ENCODE assay signal across 17 mouse cellular contexts in the genomic region with DNA sequence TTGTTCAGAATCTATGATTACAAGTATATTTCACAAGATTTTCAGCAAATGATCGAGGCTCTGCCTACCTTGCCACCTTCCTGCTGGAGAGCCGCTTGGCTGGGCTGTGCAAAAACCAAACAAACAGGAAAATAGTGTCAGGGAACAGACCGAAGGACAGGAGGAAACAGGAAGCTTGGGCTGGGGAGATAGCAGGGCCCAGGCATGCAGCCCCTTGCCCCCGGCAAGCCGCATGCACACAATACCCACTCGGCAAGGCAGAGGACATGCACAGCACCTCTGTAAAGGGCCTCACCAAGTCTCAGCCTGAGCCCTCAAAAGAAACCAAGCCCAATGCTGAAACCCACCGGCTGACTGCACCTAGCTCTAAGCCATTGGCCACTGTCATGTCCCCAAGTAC. TPM values are rescaled to one million over a fixed set of nuclear protein-coding genes. Genes with fewer than 3 reads are reported as not detected.
DNase-seq lines count a peak whose midpoint lies in the region; ATAC-seq lines count a peak whose summit lies in the region.
"Had no signal": no experiment of that assay in that cellular context is flagged by ENCODE, and none has a peak within 500 bp of the region (broad histone marks: within the 10 kb centered on the region; RNA-seq: fewer than 3 reads in every experiment).

No protein-coding gene starts in this region.

- 87% methylated on average over 7 of the region's 7 CpGs for WGBS in forebrain, embryonic 15.5 days
- WGBS in forebrain, embryonic 10.5 days = 89% methylated on average over 7 of the region's 7 CpGs
- 64% methylated on average over 7 of the region's 7 CpGs for WGBS in heart, embryonic 15.5 days
- WGBS in lung, embryonic 15.5 days = 73% methylated on average over 7 of the region's 7 CpGs

- ATAC-seq in forebrain, embryonic 15.5 days (replicated peaks) = no peak
- no peak; the same call in 1 of the 2 replicates for ATAC-seq in heart, embryonic 15.5 days (replicated peaks; ENCODE audit: insufficient number of reproducible peaks, insufficient read depth, low FRiP score, low read depth)
- no peak for ATAC-seq in lung, embryonic 15.5 days (ENCODE audit: borderline replicate concordance, extremely low read depth, low FRiP score, low TSS enrichment)
- no peak for ATAC-seq in cerebellum, adult (ENCODE audit: insufficient number of reproducible peaks, low FRiP score, low TSS enrichment)

- DNase-seq in forebrain, embryonic 10.5 days (ENCODE audit: extremely low spot score, low spot score) = no peak
- no peak for DNase-seq in heart, postnatal 14 days
- DNase-seq in lung, postnatal 10 days = no peak
- DNase-seq in 416B (ENCODE audit: low read depth) = peak; percentile 71

- no peaks in the 10 kb centered on the region for H3K9me3 ChIP-seq in forebrain, embryonic 15.5 days
- no peaks in the 10 kb centered on the region for H3K9me3 ChIP-seq in forebrain, embryonic 10.5 days
- H3K9me3 ChIP-seq in heart, embryonic 15.5 days (replicated peaks) = no peaks in the 10 kb centered on the region
- H3K9me3 ChIP-seq in lung, embryonic 15.5 days = no peaks in the 10 kb centered on the region
- H3K9me3 ChIP-seq: embryonic facial prominence, embryonic 15.5 days; hindbrain, embryonic 13.5 days; limb, embryonic 12.5 days; midbrain, embryonic 12.5 days had no signal

- H3K4me1 ChIP-seq in forebrain, embryonic 15.5 days = 0 out of 2 replicates have a peak, but pooled peaks cover 3% of the 10 kb centered on the region
- H3K4me1 ChIP-seq in forebrain, embryonic 10.5 days = 0 out of 2 replicates have a peak, but pooled peaks cover 3% of the 10 kb centered on the region
- peaks cover 21% of the 10 kb centered on the region for H3K4me1 ChIP-seq in heart, embryonic 15.5 days (replicated peaks)
- peaks cover 9% of the 10 kb centered on the region; the same call in 1 of the 2 replicates for H3K4me1 ChIP-seq in lung, embryonic 15.5 days
- H3K4me1 ChIP-seq: embryonic facial prominence, embryonic 15.5 days had no signal

- 0 out of 2 replicates have a peak overlapping the region, but pooled peaks have one; percentile 24 for H3K27ac ChIP-seq in forebrain, embryonic 15.5 days (replicated peaks)
- H3K27ac ChIP-seq in forebrain, embryonic 10.5 days = no peak overlapping the region
- peak overlapping the region; percentile 51 for H3K27ac ChIP-seq in heart, embryonic 15.5 days
- peak overlapping the region; percentile 76; the same call in 1 of the 2 replicates for H3K27ac ChIP-seq in lung, embryonic 15.5 days
- H3K27ac ChIP-seq: embryonic facial prominence, embryonic 15.5 days; kidney, postnatal 0 days; midbrain, embryonic 12.5 days had no signal

- peaks cover 57% of the 10 kb centered on the region for H3K36me3 ChIP-seq in forebrain, embryonic 15.5 days
- H3K36me3 ChIP-seq in forebrain, embryonic 10.5 days (replicated peaks) = peaks cover 93% of the 10 kb centered on the region
- H3K36me3 ChIP-seq in heart, embryonic 15.5 days = peaks cover 13% of the 10 kb centered on the region
- H3K36me3 ChIP-seq in lung, embryonic 15.5 days = peaks cover 12% of the 10 kb centered on the region; the same call in 1 of the 2 replicates

- no peak overlapping the region for H3K4me2 ChIP-seq in forebrain, embryonic 15.5 days (replicated peaks)
- 0 out of 2 replicates have a peak overlapping the region, but pooled peaks have one; percentile 5 for H3K4me2 ChIP-seq in heart, embryonic 15.5 days
- no peak overlapping the region for H3K4me2 ChIP-seq in lung, embryonic 15.5 days
- H3K4me2 ChIP-seq: embryonic facial prominence, embryonic 15.5 days; hindbrain, embryonic 13.5 days; limb, embryonic 12.5 days; midbrain, embryonic 12.5 days had no signal

- H3K27me3 ChIP-seq in forebrain, embryonic 15.5 days = no peaks in the 10 kb centered on the region
- no peaks in the 10 kb centered on the region for H3K27me3 ChIP-seq in forebrain, embryonic 10.5 days (ENCODE audit: poor library complexity, severe bottlenecking)
- H3K27me3 ChIP-seq in heart, embryonic 15.5 days = no peaks in the 10 kb centered on the region
- no peaks in the 10 kb centered on the region for H3K27me3 ChIP-seq in lung, embryonic 15.5 days
- H3K27me3 ChIP-seq: CH12.LX; embryonic facial prominence, embryonic 15.5 days; hindbrain, embryonic 13.5 days; limb, embryonic 12.5 days; midbrain, embryonic 12.5 days had no signal

- intact Hi-C loops in heart, postnatal 14 days (cut with DNase I) = loop anchor here (2.0 kb wide), 1 partner anchor 82 kb away; the partner anchor contains the start of gene Decr2

- no peak overlapping the region for H3K4me3 ChIP-seq in forebrain, embryonic 15.5 days
- no peak overlapping the region for H3K4me3 ChIP-seq in forebrain, embryonic 10.5 days
- H3K4me3 ChIP-seq in heart, embryonic 15.5 days = no peak overlapping the region
- H3K4me3 ChIP-seq in lung, embryonic 15.5 days = no peak overlapping the region
- H3K4me3 ChIP-seq: embryonic facial prominence, embryonic 15.5 days; hindbrain, embryonic 13.5 days; limb, embryonic 12.5 days; midbrain, embryonic 12.5 days had no signal

- H3K9ac ChIP-seq in forebrain, embryonic 15.5 days (replicated peaks) = no peak overlapping the region
- H3K9ac ChIP-seq in heart, embryonic 15.5 days = no peak overlapping the region
- no peak overlapping the region for H3K9ac ChIP-seq in lung, embryonic 15.5 days
- H3K9ac ChIP-seq: embryonic facial prominence, embryonic 15.5 days; hindbrain, embryonic 13.5 days; limb, embryonic 12.5 days; midbrain, embryonic 12.5 days had no signal

RNA-seq across cellular contexts. Expression of gene Capn15, which starts 23.2 kb away (rescaled TPM):
- 23.9 and 24.8 TPM in 2 replicates for polyA plus RNA-seq in forebrain, embryonic 15.5 days (2015; fragmentation: Nextera tagmentation; extraction: Ambion mirVana)
- 31.8 and 37.0 TPM in 2 replicates for polyA plus RNA-seq in forebrain, embryonic 10.5 days (2016; fragmentation: Nextera tagmentation; extraction: Ambion mirVana)
- 9.3 and 13.5 TPM in 2 replicates for polyA plus RNA-seq in heart, embryonic 15.5 days (2015; fragmentation: Nextera tagmentation; extraction: Ambion mirVana)
- 10 to 100 TPM; 11.4 to 13.1 TPM for total RNA-seq in heart, postnatal 14 days (2021)
- polyA plus RNA-seq in lung, embryonic 15.5 days (2015; fragmentation: Nextera tagmentation; extraction: Ambion mirVana) = 20.8 and 21.9 TPM in 2 replicates

RNA-seq across cellular contexts. Expression of gene A930017K11Rik, which starts 56.4 kb away (rescaled TPM):
- 0.09 TPM in 1 of 2 replicates, not detected in the other for polyA plus RNA-seq in forebrain, embryonic 15.5 days (2015; fragmentation: Nextera tagmentation; extraction: Ambion mirVana)
- polyA plus RNA-seq in forebrain, embryonic 10.5 days (2016; fragmentation: Nextera tagmentation; extraction: Ambion mirVana) = 0.09 and 0.14 TPM in 2 replicates
- polyA plus RNA-seq in heart, embryonic 15.5 days (2015; fragmentation: Nextera tagmentation; extraction: Ambion mirVana) = 0.05 TPM in 1 of 2 replicates, not detected in the other
- not detected for total RNA-seq in heart, postnatal 14 days (2021)
- polyA plus RNA-seq in lung, embryonic 15.5 days (2015; fragmentation: Nextera tagmentation; extraction: Ambion mirVana) = 0.09 TPM in 1 of 2 replicates, not detected in the other
- total RNA-seq: adrenal gland, adult 2 months; CH12.LX had no signal
- polyA plus RNA-seq: forebrain, embryonic 11.5 days; small intestine, adult 2 months had no signal
